In genomic region chr6:33098903-33099302, GRCm38 (mm10) we compare ENCODE assay signal across 20 mouse cellular contexts. TPM values are rescaled to one million over a fixed set of nuclear protein-coding genes. Genes with fewer than 3 reads are reported as not detected.
A peak's percentile ranks its signal among the peaks of the same experiment; 100 is the strongest.
DNase-seq lines count a peak whose midpoint lies in the region; ATAC-seq lines count a peak whose summit lies in the region.
"Had no signal": no experiment of that assay in that cellular context is flagged by ENCODE, and none has a peak within 500 bp of the region (broad histone marks: within the 10 kb centered on the region; RNA-seq: fewer than 3 reads in every experiment).

No protein-coding gene starts in this region.

- DNase-seq in forebrain, embryonic 14.5 days (ENCODE audit: low spot score), result peak; percentile 17
- DNase-seq in layer of hippocampus, adult 9-10 months (ENCODE audit: low spot score), result peak; percentile 9
- DNase-seq in layer of hippocampus, adult 11-12 months (ENCODE audit: low spot score), result no peak
- DNase-seq in cerebellum, postnatal 10 days, result peak; percentile 96 to 97
- DNase-seq in kidney, postnatal 4 days, result no peak
- DNase-seq in natural killer cell, adult 2 months (ENCODE audit: low spot score in 2 of 2), result no peak
- DNase-seq: adrenal gland, adult 8-10 months; liver; lung, adult 18-20 months; lung, postnatal 36 days; retina, postnatal 1 day; thymus, postnatal 4 days had no signal

- ATAC-seq in forebrain, embryonic 14.5 days, result no peak
- no peak for ATAC-seq in forebrain, embryonic 16.5 days
- peak; percentile 75 for ATAC-seq in cerebellum, adult (ENCODE audit: insufficient number of reproducible peaks, low FRiP score, low TSS enrichment)
- ATAC-seq: intestine, embryonic 16.5 days had no signal

- no peaks in the 10 kb centered on the region for H3K27me3 ChIP-seq in forebrain, embryonic 14.5 days (replicated peaks; ENCODE audit: control insufficient read depth, insufficient read depth, low read length)
- H3K27me3 ChIP-seq in forebrain, embryonic 16.5 days (replicated peaks; ENCODE audit: control insufficient read depth, insufficient read depth, low read length), result no peaks in the 10 kb centered on the region
- H3K27me3 ChIP-seq: embryonic facial prominence, embryonic 15.5 days had no signal

- no peak overlapping the region for H3K9ac ChIP-seq in forebrain, embryonic 14.5 days (ENCODE audit: low read length)
- no peak overlapping the region for H3K9ac ChIP-seq in forebrain, embryonic 16.5 days (replicated peaks; ENCODE audit: low read depth, low read length)
- H3K9ac ChIP-seq: embryonic facial prominence, embryonic 15.5 days had no signal

- WGBS in forebrain, embryonic 14.5 days, result 70% methylated on average over 4 of the region's 4 CpGs
- 62% methylated on average over 4 of the region's 4 CpGs for WGBS in forebrain, embryonic 16.5 days

- H3K27ac ChIP-seq in forebrain, embryonic 14.5 days (ENCODE audit: low read depth, low read length), result no peak overlapping the region
- no peak overlapping the region for H3K27ac ChIP-seq in forebrain, embryonic 16.5 days (ENCODE audit: low read length)
- H3K27ac ChIP-seq: embryonic facial prominence, embryonic 15.5 days; forebrain, embryonic 10.5 days; kidney, postnatal 0 days had no signal

- H3K9me3 ChIP-seq in forebrain, embryonic 14.5 days (replicated peaks; ENCODE audit: control insufficient read depth, low read length), result no peaks in the 10 kb centered on the region
- H3K9me3 ChIP-seq in forebrain, embryonic 16.5 days (ENCODE audit: control insufficient read depth, low read length), result no peaks in the 10 kb centered on the region
- H3K9me3 ChIP-seq: embryonic facial prominence, embryonic 15.5 days; forebrain, embryonic 10.5 days had no signal

- no peaks in the 10 kb centered on the region for H3K36me3 ChIP-seq in forebrain, embryonic 14.5 days (ENCODE audit: control insufficient read depth, insufficient read depth, low read length)
- no peaks in the 10 kb centered on the region for H3K36me3 ChIP-seq in forebrain, embryonic 16.5 days (ENCODE audit: control insufficient read depth, insufficient read depth)
- H3K36me3 ChIP-seq: embryonic facial prominence, embryonic 15.5 days; forebrain, embryonic 10.5 days had no signal

- no peaks in the 10 kb centered on the region for H3K4me1 ChIP-seq in forebrain, embryonic 14.5 days (ENCODE audit: control insufficient read depth, insufficient read depth, low read length)
- 0 out of 2 replicates have a peak, but pooled peaks cover 3% of the 10 kb centered on the region for H3K4me1 ChIP-seq in forebrain, embryonic 16.5 days (replicated peaks; ENCODE audit: control insufficient read depth, insufficient read depth, low read length)

- H3K4me2 ChIP-seq in forebrain, embryonic 14.5 days (ENCODE audit: low read length), result no peak overlapping the region
- no peak overlapping the region for H3K4me2 ChIP-seq in forebrain, embryonic 16.5 days (ENCODE audit: low read length)
- H3K4me2 ChIP-seq: embryonic facial prominence, embryonic 15.5 days; heart, embryonic 11.5 days had no signal

- no peak overlapping the region for H3K4me3 ChIP-seq in forebrain, embryonic 14.5 days (ENCODE audit: low read depth, low read length)
- H3K4me3 ChIP-seq in forebrain, embryonic 16.5 days (replicated peaks; ENCODE audit: low read length), result no peak overlapping the region
- H3K4me3 ChIP-seq: embryonic facial prominence, embryonic 15.5 days; forebrain, embryonic 10.5 days; myocyte had no signal

RNA-seq across cellular contexts. Expression of gene Chchd3, which starts 38.8 kb away (rescaled TPM):
- 150 and 154 TPM in 2 replicates for polyA plus RNA-seq in forebrain, embryonic 14.5 days (2014; fragmentation: Nextera tagmentation; extraction: Ambion mirVana)
- 121 and 126 TPM in 2 replicates for polyA plus RNA-seq in forebrain, embryonic 16.5 days (2015; fragmentation: Nextera tagmentation; extraction: Ambion mirVana)

Comparison
In these comparisons a context has a peak if more than half of its experiments do, and no peak if none do; other contexts are left out.
1. DNase-seq: peak in forebrain, embryonic 14.5 days (single experiment), layer of hippocampus, adult 9-10 months (single experiment) and cerebellum, postnatal 10 days (2 of 2); none in layer of hippocampus, adult 11-12 months (single experiment), kidney, postnatal 4 days (0 of 2) and natural killer cell, adult 2 months (0 of 2).